Mouse (Mus musculus) R1 (cell line): ENCODE results near the gene Pou5f1.

Experiments
- DNase-seq: peaks from one replicate; pipeline ENCODE4 v3.0.0-alpha.2; 2018; ENCODE audit warnings: low read depth, low spot score

Pou5f1 gene

GRCm38 (mm10) chr17:35550143-35550494 is 44.3 kb downstream of the Pou5f1 start:
- DNase-seq, result peak; percentile 57

- DNase-seq, result no peak
Measured at GRCm38 (mm10) chr17:35550871-35551270, 45.1 kb downstream of the Pou5f1 start.

GRCm38 (mm10) chr17:35551881-35552414 is 46.1 kb downstream of the Pou5f1 start, which contains the start of gene Cdsn:
Gene Cdsn, plus strand, starts transcription at chr17:35552128.
- no peak for DNase-seq

DNA sequence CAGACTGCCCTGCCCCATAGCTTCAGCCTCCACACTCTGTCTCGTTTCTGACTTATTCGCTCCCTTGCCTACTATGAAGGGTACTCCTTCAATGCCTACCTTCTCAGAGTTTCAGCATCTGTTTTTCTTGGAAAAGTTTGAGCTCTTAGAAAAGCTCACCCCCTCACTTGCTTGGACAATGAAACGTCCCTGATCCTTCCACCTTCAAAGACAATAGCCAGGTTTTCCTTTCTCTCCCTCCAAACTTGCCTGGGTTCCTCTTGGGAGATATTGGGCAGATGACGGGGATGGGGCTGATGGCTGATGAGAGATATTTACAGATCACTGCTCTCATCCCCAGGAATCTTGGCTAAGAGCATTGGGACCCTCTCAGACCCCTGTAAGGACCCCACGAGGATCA is 48.5 kb downstream of the Pou5f1 start:
- DNase-seq, result no peak

DNA sequence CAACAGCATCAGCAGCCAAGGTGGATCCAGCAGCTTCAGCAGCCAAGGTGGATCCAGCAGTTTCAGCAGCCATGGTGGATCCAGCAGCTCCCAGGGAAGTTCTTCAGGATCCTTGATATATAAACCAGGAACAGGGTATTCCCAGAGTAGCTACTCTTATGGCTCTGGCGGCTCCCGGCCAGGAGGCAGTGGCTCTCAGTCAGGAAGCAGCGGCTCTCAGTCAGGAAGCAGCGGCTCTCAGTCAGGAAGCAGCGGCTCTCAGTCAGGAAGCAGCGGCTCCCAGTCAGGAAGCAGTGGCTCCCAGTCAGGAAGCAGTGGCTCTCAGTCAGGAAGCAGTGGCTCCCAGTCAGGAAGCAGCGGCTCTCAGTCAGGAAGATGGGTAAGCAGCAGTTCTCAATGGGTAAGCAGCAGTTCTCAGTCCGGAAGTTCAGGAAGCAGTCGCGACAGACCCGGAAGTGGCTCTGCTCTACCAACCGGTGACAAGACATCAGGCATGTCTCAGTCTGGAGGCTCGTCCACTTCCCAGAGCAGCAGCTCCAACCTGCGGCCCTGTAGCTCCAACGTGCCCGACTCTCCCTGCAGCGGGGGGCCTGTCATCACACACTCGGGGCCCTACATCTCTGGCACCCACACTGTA is 49.1 kb downstream of the Pou5f1 start:
- peak; percentile 61 for DNase-seq

DNA sequence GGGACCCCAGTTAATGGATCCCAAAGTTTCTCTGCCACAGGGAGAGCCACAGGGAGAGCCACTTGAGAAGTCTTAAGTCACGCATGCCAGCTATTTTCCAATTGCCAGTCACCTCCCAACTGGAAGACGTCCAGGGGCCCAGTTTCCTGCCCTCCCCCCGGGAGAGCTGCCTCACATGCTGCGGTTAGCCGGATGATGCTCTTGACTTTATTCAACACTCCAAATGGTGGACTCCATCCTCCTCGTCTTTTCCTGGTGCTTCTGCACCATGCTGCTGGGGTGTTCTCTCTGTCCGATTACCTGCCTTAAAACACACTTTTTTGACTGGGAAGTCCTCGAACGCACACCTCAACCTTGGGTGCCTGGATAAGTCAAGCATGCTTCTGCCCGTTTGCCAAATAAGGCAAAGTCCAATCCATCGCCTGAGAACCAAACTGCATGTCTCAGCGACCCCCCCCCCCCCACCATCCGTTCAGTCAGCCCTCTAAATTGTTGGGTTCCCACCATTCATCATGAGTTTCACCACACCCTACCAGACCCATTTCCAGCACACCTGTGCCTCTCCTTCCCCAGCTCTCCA is 50.5 kb downstream of the Pou5f1 start:
- DNase-seq, result no peak

GRCm38 (mm10) chr17:35556812-35557211 is 51.0 kb downstream of the Pou5f1 start:
- DNase-seq, result peak; percentile 85

DNA sequence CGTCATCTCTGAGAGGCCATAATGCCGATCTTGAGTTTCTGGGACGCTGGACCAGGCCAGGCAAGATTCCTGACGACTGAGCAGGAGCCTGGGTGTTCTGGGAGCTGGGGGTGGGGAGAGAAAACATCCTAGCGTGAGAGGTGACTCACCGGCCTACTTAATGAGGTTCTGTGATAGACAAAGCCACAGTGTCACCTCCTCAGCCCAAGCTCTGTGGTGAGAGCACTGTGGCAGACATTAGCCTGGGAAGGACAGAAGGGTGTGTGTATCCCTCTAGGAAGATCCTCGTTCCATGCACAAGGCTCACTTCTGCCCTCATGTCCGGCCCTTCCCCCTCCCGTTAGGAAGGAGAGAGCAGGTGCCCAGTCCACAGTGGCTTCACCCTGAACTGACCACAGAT is 51.5 kb downstream of the Pou5f1 start:
- DNase-seq, result peak; percentile 53

DNA sequence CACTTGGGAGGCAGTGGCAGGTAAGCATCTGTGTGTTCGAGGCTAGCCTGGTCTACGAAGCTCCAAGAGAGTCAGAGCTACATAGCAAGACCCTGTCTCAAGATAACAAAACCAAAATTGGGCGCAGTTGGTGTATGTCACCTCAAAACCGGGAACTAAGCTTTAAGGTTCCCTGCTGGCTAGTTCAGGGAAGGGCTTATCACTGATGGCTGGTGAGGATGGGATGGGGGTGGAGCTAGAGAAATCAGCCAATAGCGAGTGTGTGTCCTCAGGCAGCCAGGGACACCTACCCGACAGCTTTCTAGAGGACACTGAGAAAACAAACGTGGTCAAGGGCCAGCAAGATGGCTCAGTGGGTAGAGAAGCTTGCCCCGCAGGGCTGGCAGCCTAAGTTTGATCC is 52.4 kb downstream of the Pou5f1 start:
- peak; percentile 65 for DNase-seq
